Mouse (Mus musculus): ENCODE data around the gene Mgp. TPM values are rescaled to one million over a fixed set of nuclear protein-coding genes. Genes with fewer than 3 reads are reported as not detected.

Mgp gene
- 10 to 100 TPM; 51.3 to 68.0 TPM for total RNA-seq (2021)
- long read RNA-seq, experiment 1, partial matches to known transcripts = 0 of 4 reads
- long read RNA-seq, experiment 1, other reads (novel, unspliced or antisense) = 0 of 4 reads
- long read RNA-seq, experiment 2, transcript Mgp-201 (4 exons, 617 nt) = major isoform, 11 of 12 reads
- long read RNA-seq, experiment 2, partial matches to known transcripts = 1 of 12 reads
- long read RNA-seq, experiment 2, other reads (novel, unspliced or antisense) = 0 of 12 reads

GRCm38 (mm10) chr6:136875670-136876069 lies at the start of gene Mgp:
Gene Mgp, minus strand, starts transcription at chr6:136875823.
- peak; percentile 28 for DNase-seq (ENCODE audit: low spot score)

GRCm38 (mm10) chr6:136925049-136925448 lies 49.4 kb upstream of the Mgp start:
- DNase-seq (ENCODE audit: low spot score) = no peak

GRCm38 (mm10) chr6:136923532-136923931 lies 47.9 kb upstream of the Mgp start, which contains the start of gene Pde6h:
Gene Pde6h, plus strand, starts transcription at chr6:136923832.
- DNase-seq (ENCODE audit: low spot score) = no peak

- DNase-seq (ENCODE audit: low spot score) = no peak
These were observed 47.2 kb upstream of the Mgp start for GRCm38 (mm10) chr6:136922871-136923270.

- DNase-seq (ENCODE audit: low spot score) = no peak
These were observed 46.5 kb upstream of the Mgp start, which contains the start of gene Erp27 for GRCm38 (mm10) chr6:136922080-136922479. Gene Erp27, minus strand, starts transcription at chr6:136922180.

GRCm38 (mm10) chr6:136921601-136922000 lies 46.0 kb upstream of the Mgp start:
- DNase-seq (ENCODE audit: low spot score) = no peak

- DNase-seq (ENCODE audit: low spot score) = peak; percentile 80
These were observed 45.0 kb upstream of the Mgp start for GRCm38 (mm10) chr6:136920320-136921257.

GRCm38 (mm10) chr6:136917885-136918284 lies 42.3 kb upstream of the Mgp start:
- no peak for DNase-seq (ENCODE audit: low spot score)

GRCm38 (mm10) chr6:136915721-136916395 lies 40.2 kb upstream of the Mgp start:
- no peak for DNase-seq (ENCODE audit: low spot score)

GRCm38 (mm10) chr6:136914234-136914633 lies 38.6 kb upstream of the Mgp start:
- DNase-seq (ENCODE audit: low spot score) = no peak

- no peak for DNase-seq (ENCODE audit: low spot score)
These were observed 37.9 kb upstream of the Mgp start for GRCm38 (mm10) chr6:136913384-136914126.

GRCm38 (mm10) chr6:136912751-136913265 lies 37.2 kb upstream of the Mgp start:
- no peak for DNase-seq (ENCODE audit: low spot score)

GRCm38 (mm10) chr6:136910247-136910890 lies 34.7 kb upstream of the Mgp start:
- no peak for DNase-seq (ENCODE audit: low spot score)

- peak; percentile 51 for DNase-seq (ENCODE audit: low spot score)
These were observed 31.3 kb upstream of the Mgp start for GRCm38 (mm10) chr6:136906937-136907293.

GRCm38 (mm10) chr6:136906283-136906936 lies 30.8 kb upstream of the Mgp start:
- no peak for DNase-seq (ENCODE audit: low spot score)

GRCm38 (mm10) chr6:136903885-136904470 lies 28.4 kb upstream of the Mgp start:
- no peak for DNase-seq (ENCODE audit: low spot score)

GRCm38 (mm10) chr6:136902527-136902926 lies 26.9 kb upstream of the Mgp start:
- DNase-seq (ENCODE audit: low spot score) = no peak

- DNase-seq (ENCODE audit: low spot score) = no peak
These were observed 25.4 kb upstream of the Mgp start for GRCm38 (mm10) chr6:136901010-136901409.

- no peak for DNase-seq (ENCODE audit: low spot score)
These were observed 24.9 kb upstream of the Mgp start for GRCm38 (mm10) chr6:136900369-136901009.

Data from gastrocnemius, adult 18-20 months (tissue).